Mouse (Mus musculus) kidney, adult 2 months (tissue): ENCODE measurements around the gene Kalrn.

Source experiments
- CTCF ChIP-seq: fragments of 200-500 bp; conservative IDR thresholded peaks from 2 replicates; pipeline ENCODE4 v1.5.1; 2011; ENCODE audit warnings: low read depth, mild to moderate bottlenecking, control low read depth, low read length, moderate library complexity, mixed read lengths; ENCODE audit not compliant: insufficient read depth, insufficient read length
- POLR2A ChIP-seq: fragments of 200-500 bp; IDR thresholded peaks from one replicate; pipeline ENCODE4 v1.6.1; 2011; ENCODE audit warnings: low read depth, low read length, control low read depth

DNA sequence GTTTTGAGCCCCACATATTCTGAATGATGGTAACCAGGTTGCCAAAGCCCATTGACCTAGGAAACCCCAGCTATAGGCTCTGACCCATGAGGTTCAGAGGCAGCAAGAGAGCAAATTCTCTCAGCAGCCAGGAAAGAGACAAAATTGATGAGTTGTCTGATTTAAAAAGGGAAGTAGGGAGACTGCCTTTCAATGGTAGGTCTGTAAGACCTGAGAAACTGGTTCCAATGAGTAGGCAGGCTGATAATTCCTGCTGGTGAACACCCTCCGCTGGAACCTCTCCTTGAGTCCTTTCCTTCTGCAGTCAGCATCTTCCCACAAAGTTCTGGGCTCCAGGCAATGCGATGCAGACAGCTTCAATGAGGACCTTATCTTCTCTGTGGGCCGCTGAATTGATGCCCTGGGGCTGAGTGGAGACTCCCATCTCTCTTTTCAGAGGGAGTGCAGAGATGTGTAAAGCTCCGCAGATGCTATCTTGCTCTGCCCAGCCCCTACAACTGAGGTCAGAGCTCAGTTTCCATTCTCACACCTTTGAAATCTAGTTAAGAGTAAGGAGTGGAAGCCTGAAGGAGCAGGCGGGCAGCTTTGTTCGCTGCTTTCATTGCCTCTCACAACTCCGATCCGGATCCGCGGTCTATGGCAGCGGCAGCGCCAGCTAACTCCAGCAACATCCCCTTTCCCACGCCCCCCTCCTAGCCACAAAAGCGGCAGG lies 479.4 kb downstream of the Kalrn start:
- no peak for TF ChIP-seq POLR2A
- no peak for TF ChIP-seq CTCF
